Mouse (Mus musculus): Measurements from ENCODE around the gene Syngr3. TPM values are rescaled to one million over a fixed set of nuclear protein-coding genes. Genes with fewer than 3 reads are reported as not detected.
"Not testable (repeated sequence)": the region's sequence is repeated elsewhere in the genome, so short reads cannot be mapped to it uniquely, and the experiment has no call there.

Gene Syngr3
- polyA plus RNA-seq (2017; shearing (Covaris generic)): 1 to 10 TPM in 2 of 3 experiments, under 1 TPM in 1; 0.51 to 5.4 (median 1.7) TPM

DNA sequence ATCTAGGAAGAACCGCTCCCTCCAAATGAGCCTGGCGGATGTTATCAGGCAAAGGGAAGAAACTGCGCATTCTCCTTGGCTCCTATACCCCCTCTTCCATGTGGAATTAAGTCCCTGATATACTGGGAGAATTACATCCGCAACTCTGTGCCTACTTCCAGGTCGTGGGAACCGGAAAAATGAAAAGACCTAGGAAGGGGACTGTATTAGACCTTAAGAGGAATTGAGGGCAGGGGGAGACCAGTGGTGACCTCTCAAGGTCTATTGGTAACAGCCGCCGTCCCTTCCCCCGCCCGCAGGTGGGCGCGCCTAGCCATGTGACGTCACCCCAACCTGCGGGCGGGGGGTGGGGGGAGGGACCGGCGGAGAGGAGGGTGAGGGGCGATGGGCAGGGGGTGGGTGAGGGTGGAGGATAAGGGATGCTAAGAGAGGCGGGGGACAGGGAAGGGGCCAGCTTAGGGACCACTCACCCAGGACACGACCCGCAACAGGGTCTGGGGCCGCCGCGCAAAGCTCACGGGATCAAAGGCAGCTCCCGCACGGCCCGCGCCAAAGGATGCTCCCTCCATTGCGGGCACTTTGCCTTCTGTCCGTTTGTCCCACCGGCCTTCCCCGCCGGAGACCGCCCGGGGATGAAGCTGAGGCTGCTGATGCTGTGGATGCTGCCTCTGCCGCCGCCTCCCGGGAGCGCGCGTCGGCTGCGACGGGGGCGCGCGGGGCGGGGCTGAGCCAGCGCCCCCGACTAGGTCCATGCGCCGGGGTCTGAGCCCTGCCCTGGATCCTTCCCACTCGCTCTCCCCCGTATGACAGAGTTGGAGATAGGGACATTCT lies at the start of gene Syngr3:
TSS of gene Syngr3 (minus strand) at position 705 of the 831 bp plus-strand sequence.
- ATAC-seq: no peak

DNA sequence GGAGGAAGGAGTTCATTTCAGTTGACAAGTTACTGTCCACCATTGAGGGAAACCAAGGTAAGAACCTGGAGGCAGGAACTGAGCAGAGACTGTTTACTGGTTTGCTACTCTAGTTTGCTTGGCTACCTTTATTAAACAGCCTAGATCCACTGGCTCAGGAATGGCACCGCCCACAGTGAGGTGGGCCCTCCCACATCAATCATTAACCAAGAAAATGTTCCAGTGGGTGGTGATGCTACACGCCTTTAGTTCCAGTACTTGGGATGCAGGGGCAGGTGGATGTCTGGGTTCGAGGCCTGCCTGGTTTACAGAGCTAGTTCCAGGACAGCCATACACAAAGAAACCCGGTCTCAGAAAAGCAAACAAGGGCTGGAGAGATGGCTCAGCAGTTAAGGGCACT lies 48.5 kb upstream of the Syngr3 start:
- ATAC-seq: no peak

- no peak for ATAC-seq
Observed at GRCm38 (mm10) chr17:24737135-24737810, 47.5 kb upstream of the Syngr3 start.

- ATAC-seq: peak; percentile 100
Observed at GRCm38 (mm10) chr17:24736330-24737051, 46.7 kb upstream of the Syngr3 start, which contains the start of gene Msrb1. Gene Msrb1 (plus strand): TSS chr17:24736642.

DNA sequence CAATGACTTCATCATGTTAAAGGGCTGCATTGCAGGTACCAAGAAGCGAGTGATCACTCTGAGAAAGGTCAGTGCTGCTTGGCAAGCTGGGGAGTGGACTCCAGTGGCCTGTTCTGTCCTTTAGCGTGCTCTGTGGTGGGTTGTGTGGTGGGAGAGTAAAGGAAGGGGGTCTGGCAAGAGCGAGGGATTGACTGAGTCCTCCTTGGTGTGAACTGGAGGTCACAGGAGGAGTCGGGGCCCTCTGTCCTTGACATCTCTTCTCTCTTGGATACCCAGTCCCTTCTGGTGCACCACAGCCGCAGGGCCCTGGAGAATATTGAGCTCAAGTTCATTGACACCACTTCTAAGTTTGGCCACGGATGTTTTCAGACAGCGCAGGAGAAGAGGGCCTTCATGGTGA lies 45.7 kb upstream of the Syngr3 start:
- no peak for ATAC-seq

- no peak for ATAC-seq
Observed at GRCm38 (mm10) chr17:24734513-24734912, 44.8 kb upstream of the Syngr3 start.

DNA sequence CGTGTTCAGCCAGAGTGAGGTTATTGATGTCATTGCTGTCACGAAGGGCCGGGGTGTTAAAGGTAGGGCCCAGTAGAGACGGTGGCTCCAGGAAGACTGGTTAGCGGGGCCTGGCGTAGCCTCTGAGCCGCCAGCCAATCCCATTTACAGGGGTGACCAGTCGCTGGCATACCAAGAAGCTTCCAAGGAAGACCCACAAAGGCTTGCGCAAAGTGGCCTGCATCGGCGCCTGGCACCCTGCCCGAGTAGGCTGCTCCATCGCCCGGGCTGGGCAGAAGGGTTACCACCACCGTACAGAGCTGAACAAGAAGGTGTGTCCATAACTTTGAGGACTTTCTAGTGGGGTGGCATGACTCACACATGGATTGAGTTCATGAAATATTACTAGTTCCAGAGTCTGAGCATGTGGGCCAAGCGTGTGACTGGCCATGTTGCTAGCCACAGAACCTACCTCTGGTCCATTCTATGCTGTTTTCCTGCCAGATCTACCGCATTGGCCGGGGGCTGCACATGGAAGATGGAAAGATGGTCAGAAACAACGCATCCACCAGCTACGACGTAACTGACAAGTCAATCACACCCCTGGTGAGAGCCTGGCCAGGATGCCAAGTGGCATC lies 43.8 kb upstream of the Syngr3 start:
- ATAC-seq: no peak

DNA sequence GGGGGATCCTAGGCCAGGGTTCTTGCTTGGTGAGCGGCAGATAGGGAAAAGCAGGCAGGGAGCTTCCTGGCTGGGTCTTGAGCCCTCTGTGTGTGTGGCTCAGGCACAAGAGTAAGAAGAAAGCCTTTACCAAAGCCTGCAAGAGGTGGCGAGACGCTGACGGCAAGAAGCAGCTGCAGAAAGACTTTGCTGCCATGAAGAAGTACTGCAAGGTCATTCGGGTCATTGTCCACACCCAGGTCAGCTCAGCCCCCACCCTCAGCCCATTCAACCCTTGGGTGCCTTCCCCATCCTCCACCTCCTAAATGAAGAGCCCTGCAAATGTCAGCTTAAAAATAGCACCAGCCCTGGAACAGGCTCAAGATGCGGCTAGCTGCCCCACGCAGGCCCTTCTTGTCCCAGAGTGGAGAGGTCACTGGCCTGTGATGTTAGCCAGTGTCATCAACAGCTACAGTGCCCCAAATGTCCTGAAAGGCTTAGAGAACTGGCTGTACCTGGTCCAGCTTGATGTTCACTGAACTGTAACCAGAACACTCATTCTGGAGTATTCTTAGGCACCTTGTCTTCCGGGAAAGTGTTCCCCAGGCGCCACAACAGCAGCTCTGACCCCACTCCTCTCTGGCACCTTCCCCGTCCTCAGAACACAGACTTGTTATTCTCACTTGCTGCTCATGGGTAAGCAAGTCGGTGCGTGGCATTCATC lies 42.6 kb upstream of the Syngr3 start:
- ATAC-seq: no peak

- ATAC-seq: no peak
Observed at GRCm38 (mm10) chr17:24730787-24731186, 41.0 kb upstream of the Syngr3 start.

GRCm38 (mm10) chr17:24729067-24729466 lies 39.3 kb upstream of the Syngr3 start:
- no peak for ATAC-seq

DNA sequence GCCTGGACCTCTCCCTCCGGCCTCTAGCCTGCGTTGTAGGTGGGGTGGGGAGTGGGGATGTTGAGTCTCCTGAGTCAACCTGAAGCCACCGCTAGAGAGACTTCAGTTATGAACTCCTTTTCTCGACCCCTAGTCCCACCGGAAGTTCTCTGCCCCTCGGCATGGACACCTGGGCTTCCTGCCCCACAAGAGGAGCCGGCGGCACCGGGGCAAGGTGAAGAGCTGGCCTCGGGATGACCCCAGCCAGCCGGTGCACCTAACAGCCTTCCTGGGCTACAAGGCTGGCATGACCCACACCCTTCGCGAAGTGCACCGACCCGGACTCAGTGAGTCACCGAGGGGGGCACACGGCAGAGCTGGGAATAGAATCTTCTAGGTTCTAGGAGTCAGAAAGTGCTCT lies 38.4 kb upstream of the Syngr3 start:
- ATAC-seq: no peak

DNA sequence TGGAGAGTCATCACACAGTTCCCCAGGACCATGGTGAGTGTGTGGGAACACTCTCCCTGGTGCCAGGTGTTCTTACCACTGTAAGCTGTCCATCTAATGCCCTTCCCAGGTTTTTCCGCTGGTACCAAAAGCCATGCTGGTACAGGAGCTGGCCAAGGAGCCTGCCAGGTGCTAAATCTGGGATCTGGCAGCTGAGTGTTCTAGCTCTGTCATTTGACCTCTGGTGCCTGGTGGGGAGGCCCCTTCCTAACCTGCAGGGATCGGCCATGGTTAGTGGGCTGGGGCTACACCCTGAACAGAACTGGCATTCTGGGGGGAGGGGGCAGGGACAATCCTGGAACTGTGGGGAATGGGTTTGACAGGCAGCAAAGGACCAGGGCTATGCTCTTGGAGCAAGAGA lies 37.9 kb upstream of the Syngr3 start, which contains the start of gene Rpl3l:
TSS of gene Rpl3l (plus strand) at position 203 of the 400 bp plus-strand sequence.
- ATAC-seq: no peak

GRCm38 (mm10) chr17:24725637-24726390 lies 36.1 kb upstream of the Syngr3 start:
- no peak for ATAC-seq

DNA sequence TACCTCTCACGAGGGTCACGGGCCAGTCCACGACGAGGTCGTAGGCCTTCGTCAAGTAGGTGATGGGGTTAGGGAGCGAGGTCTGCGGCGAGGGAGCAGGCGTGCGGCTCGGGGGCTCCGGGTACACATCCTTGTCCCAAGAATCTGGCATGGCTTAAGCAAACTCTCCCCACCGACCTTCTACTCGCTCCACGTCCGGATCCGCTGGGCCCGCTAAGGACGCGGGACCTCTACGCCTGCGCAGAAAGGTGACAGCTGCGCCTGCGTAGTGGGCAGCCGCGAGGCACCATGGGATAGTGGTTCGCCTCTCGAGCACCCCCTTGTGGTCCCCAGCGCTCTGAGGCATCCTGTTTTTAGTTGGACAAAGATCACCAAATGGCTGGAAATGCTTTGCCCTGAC lies 34.4 kb upstream of the Syngr3 start, which contains the start of gene Ndufb10:
TSS of gene Ndufb10 (minus strand) at position 295 of the 400 bp plus-strand sequence.
- ATAC-seq: peak; percentile 44

DNA sequence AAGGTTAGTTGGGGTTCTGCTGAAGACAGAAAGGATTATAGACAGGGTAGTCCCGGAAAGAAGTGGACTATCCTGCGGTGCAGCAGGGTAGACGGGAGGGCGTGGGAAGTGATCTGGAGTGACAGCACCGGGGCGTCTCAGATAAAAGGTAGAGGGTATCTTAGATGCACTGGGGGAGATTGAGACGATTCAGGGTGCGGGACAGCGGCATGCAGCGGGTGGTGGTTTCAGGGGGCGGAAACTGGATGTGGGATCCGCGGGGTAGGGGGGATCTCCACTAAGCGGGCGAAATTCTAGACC lies 34.1 kb upstream of the Syngr3 start:
- peak; percentile 8 for ATAC-seq

- ATAC-seq: no peak
Observed at GRCm38 (mm10) chr17:24723122-24723880, 33.5 kb upstream of the Syngr3 start.

DNA sequence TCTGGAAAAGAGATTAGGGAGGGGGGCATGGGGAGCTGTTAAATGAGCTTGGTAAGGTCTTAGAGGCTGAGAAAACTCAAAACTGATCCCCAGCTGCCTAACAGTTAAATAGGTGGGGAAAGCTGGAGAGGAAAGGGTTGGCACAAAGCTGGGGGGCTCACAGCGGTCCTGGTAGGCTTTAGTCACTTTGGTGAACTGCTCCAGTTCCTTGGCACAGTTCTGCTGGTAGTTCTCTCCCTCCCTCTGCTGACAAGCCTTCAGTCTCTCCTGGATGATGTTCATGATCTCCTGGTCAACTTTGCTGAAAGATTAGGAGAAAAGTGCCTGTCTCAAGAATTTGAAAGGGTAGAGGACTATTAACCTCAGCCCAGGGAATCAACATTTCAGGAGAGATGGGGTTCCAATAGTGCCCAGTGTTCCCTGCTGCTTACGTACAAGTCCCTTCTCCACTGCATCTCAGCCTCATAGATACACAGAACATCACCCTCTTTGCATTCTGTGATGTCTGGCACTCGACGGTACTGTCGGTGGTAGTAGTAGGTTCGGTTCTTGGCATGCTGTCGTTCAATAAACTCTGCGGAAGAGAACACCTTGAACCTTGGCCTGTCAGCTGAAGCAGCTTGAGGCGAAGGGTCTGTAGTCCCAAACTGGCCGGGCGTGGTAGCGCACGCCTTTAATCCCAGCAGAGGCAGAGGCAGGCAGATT lies 32.6 kb upstream of the Syngr3 start:
- ATAC-seq: no peak

GRCm38 (mm10) chr17:24721383-24721955 lies 31.7 kb upstream of the Syngr3 start:
- ATAC-seq: not testable (repeated sequence)

DNA sequence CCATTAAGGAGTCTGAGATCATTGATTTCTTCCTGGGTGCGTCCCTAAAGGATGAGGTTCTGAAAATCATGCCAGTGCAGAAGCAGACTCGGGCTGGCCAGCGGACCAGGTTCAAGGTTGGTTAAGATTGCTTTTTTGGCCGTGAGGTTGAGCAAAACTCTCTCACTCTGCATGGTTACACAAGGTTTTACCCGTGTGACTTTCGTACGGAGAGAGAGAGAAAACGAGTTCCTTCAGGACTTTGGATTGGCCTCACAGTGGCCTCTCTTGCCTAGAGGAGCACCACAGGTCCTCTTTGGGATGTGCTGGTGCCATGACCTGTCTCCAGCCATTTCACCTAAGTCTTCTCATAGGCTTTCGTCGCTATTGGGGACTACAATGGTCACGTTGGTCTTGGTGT lies 30.9 kb upstream of the Syngr3 start:
- not testable (repeated sequence) for ATAC-seq
